Mouse (Mus musculus) G1E (cell line): Measurements from ENCODE around the gene Olfr338.

Experiments
- CTCF ChIP-seq: IDR thresholded peaks from 2 replicates; pipeline ENCODE4 v1.5.1; 2012; ENCODE audit warnings: low read depth, low read length, inconsistent platforms, mixed read lengths
- GATA2 ChIP-seq: IDR thresholded peaks from 2 replicates; pipeline ENCODE4 v1.6.1; 2012; ENCODE audit warnings: low read depth, low read length, inconsistent platforms, borderline replicate concordance

DNA sequence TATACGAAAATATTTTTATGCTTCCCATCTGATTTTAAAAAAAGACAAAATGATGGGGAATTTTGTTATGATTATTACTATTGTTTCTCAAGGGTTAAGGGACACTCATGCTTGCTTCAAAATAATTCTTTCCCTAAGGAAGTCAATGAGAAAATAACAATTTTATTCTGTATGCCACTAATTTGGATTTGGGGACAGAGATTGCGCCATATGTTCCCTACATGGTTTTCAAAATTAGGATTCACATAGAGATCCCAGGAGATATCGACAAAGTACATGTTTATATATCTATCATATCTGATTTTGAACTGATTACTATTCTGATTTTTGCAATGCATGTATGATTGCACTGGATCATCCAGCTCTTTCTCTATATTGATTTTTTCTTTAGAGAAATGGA, 45.3 kb downstream of the Olfr338 start, which contains the start of gene Olfr339:
- no peak for TF ChIP-seq GATA2
- TF ChIP-seq CTCF = no peak
